Mouse (Mus musculus): ENCODE results near the gene Zfp746.

Gene Zfp746

GRCm38 (mm10) chr6:48086471-48086878 lies at the start of gene Zfp746:
Gene Zfp746 (minus strand): TSS chr6:48086593.
- peak; percentile 95 for DNase-seq

GRCm38 (mm10) chr6:48121092-48121491 lies 34.7 kb upstream of the Zfp746 start:
- peak; percentile 1 for DNase-seq

DNA sequence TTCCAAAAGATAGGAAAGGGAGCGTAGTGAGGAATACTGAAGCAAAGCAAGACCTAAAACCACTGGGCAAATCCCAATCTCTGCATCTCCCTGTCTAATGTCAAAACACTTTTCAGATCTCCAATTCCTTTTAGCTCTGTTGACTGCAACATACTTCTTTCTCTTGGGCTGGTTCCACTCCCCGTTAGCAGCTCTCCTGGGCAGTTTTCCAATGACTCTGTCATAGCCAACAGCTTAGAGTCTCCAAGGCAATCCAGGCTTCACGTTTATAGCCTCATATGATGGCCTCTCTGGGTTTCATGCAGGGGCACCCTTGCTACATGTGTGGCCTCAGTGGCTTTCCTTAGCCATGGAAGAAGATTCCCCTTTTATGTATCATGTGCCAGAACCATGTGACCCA lies 29.6 kb upstream of the Zfp746 start:
- DNase-seq = no peak

DNA sequence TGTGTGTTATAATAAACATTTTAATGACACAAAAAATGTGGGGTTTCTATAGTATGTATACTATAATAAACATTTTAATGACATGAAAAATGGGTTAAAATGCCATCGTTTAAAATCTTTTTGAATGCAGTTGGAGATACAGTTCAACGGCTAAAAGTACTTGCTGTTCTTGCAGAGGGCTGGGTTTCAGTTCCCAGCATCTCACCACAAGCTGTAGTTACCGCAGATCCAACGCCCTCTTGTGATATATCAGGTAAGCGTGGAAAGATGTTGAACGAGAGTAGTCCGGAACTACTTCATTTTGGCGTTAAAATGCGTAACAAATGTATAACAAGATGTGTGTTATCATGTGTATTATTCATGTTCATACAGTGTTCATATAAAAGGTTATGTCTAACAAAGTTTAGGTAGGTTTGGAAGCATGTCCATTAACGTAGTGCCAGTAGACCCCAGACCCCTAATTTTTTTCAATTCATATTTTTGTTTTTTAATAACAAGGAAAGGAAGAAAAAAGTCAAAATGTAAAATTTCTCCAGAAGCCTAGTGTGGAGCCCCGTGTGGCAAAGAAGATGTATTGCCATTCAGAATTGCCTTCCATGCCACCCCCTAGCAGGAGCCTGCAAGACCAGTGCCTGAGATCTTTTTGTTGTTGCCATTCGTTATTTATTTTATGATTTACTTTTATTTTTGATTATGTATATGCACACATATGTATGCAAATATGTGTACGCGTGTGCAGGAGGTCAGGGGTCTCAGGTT lies 743 bp upstream of the Zfp746 start:
- no peak for DNase-seq

- DNase-seq = peak; percentile 78
Observed at GRCm38 (mm10) chr6:48085521-48086404, 630 bp downstream of the Zfp746 start.

- no peak for DNase-seq
Observed at GRCm38 (mm10) chr6:48083733-48084191, 2.6 kb downstream of the Zfp746 start.

- no peak for DNase-seq
Observed at GRCm38 (mm10) chr6:48081952-48082351, 4.4 kb downstream of the Zfp746 start.

- DNase-seq = no peak
Observed at GRCm38 (mm10) chr6:48081021-48081420, 5.4 kb downstream of the Zfp746 start.

- no peak for DNase-seq
Observed at GRCm38 (mm10) chr6:48073316-48073715, 13.1 kb downstream of the Zfp746 start.

DNA sequence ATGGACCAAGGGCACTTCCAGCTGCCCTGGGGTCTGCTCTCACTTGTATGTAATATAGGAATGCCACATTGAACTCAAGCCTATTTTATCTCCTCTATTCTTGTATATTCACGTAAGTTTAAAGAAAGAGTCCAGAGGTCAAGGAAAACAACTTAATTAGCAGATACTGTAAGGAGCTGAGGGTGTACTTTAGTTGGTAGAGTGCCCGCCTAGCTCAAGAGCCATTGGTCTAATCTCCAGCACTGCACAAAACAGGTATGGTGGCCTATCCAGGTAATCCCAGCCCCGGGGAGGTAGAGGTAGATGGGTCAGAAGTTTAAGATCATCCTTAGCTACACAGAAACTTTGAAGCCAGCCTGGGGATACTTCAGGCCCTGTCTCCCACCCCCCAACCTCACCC lies 18.9 kb downstream of the Zfp746 start:
- no peak for DNase-seq

GRCm38 (mm10) chr6:48065587-48066075 lies 20.8 kb downstream of the Zfp746 start:
- no peak for DNase-seq

DNA sequence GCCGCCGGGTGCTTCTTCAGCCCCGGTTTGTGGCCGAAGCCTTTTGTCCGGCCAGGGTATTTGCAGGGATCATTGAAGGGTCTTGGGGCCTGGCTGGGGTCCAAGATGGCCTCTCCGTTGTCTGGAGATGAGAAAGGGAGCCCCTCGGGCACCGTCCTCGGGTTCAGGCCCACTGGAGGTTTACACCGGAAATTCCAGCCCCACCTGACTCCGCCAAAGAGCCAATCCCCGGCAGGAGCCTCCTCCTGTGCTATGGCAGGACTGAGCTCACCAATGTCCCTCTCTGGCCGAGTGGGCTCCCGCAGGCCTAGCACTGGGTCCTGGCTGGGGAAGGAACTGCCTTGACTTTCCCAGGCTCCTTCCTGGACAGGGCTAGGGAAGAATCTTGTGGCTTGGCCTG lies 21.9 kb downstream of the Zfp746 start:
- DNase-seq = no peak

DNA sequence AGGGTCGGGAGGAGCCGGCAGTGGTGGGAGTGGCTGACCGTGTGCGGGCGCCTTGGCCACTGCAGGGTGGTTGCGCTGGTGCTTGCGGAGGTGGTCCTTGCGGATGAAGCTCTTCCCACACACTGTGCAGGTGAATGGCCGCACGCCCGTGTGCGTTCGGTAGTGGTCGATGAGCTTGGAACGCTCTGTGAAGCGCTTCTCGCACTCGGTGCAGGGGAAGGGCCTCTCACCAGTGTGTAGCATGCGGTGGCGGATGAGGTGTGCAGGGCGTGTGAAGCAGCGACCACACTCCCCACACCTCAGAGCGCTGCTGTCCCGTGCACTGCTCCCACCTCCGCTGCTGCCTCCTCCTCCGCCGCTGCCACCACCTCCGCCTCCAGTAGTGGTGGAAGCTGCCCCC lies 22.5 kb downstream of the Zfp746 start:
- DNase-seq = no peak

GRCm38 (mm10) chr6:48060895-48061294 lies 25.5 kb downstream of the Zfp746 start:
- no peak for DNase-seq

DNA sequence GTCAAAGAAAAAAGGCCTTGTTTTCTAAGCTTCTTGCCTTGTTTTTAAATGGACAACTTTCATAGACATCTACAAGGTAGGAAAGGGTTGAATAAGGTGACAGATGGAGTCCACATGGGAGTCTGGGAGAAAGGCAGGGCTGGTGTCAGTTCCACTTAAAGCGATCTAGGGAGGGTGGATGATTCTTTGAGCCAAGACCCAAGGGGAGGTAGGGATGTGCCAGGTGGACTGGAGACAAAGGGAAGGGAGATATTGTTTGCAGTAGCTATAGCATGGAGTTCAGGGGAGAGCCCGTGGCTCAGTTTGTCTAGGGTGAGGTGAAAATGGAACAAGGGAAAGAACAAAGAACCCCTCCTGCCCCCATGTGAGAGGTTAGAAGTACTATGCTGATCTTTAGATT lies 26.0 kb downstream of the Zfp746 start:
- no peak for DNase-seq

GRCm38 (mm10) chr6:48052136-48052535 lies 34.3 kb downstream of the Zfp746 start:
- no peak for DNase-seq

DNA sequence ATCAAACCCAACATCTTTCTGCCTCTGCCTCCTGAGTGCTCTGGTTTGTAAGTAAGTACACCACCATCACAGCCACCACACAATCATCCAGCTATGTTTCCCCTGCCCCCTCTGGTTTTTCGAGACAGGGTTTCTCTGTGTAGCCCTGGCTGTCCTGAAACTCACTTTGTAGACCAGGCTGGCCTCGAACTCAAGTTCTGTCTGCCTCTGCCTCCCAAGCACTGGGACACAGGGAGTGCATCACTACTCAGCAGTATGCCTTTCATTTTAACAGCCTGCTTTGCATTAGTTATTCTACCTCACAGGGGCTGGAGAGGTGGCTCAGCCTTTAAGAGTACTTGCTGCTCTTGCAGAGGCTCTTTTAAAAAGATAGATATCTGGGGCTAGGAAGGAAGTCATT lies 34.7 kb downstream of the Zfp746 start:
- no peak for DNase-seq

DNA sequence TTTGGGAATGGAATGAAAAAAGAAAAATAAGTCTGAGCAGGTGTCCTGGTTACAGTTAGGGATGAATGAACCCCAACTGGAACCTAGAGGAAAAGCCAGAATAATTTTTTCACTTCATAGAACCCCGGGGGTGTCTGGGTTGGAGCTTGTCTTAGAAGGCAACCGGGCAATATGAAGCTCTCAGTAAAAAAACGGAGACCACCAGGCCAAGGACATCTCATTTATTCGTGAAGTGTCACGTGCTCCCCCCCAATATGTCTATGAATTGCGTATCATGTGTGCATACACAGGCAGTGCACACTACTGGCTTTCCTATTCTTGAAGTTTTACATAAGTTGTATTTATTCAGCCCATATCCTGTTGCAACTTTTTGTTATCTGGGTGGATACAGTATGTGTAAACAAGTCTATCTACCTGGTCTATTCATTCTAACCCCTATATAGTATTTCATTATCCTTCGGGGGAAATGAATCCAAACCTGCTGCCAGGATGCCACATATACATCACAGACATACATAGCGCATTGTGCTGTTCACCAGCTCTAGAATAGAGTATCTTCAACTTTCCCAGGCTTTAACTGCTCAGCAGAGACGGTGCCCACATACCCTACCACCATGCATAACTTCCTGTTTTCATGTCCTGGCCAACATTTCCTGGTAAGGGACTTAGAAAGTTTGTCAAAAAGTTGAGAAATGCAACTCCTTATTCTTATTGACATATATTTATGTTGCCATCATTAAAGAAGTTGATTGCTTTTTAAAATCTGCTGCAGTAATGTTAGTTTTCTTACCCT lies 36.9 kb downstream of the Zfp746 start:
- DNase-seq = no peak

DNA sequence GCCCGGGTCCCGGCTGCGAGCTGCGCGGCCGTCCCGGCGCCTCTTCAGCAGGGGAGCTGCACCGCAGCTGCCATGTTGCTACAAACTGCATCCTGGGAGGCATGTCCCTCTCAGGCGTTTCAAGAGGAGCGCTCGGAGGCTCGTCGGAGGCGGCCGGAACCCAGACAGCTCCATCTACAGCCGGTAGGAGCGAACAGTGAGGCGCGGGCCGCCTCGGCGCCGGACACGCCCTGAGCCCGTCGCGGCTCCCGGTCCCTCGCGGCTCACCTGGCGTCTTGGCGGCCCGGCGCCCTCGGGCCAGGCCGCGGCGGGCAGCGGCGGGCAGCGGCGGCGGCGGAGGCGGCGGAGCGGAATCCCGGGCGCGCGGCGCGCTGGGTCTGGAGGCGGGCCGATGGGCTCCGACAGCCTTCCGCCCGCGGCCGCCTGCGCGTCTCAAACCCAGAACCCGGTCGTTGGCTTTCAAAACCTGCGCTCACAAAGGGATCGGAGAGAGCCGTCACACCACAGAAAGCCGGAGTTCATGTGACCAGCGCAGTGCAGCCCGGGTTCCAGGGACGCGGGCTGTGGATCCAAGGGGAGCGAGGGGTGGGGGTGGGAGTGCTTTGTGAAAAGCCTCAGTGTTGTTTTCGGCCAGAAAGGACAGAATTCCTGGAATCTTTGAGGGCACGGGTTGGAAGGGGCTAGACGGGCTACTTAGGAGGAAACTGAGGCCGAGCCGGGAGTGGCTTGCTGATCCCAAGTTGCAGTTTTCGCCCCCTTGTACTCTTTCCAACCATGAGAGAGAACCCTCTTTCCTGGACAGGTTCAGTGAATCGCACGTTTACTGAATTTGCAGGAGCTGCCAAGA lies 37.7 kb downstream of the Zfp746 start, which contains the start of gene Zfp777:
Gene Zfp777, minus strand, starts transcription at position 486 of the 847 bp plus-strand sequence.
- DNase-seq = peak; percentile 91

DNA sequence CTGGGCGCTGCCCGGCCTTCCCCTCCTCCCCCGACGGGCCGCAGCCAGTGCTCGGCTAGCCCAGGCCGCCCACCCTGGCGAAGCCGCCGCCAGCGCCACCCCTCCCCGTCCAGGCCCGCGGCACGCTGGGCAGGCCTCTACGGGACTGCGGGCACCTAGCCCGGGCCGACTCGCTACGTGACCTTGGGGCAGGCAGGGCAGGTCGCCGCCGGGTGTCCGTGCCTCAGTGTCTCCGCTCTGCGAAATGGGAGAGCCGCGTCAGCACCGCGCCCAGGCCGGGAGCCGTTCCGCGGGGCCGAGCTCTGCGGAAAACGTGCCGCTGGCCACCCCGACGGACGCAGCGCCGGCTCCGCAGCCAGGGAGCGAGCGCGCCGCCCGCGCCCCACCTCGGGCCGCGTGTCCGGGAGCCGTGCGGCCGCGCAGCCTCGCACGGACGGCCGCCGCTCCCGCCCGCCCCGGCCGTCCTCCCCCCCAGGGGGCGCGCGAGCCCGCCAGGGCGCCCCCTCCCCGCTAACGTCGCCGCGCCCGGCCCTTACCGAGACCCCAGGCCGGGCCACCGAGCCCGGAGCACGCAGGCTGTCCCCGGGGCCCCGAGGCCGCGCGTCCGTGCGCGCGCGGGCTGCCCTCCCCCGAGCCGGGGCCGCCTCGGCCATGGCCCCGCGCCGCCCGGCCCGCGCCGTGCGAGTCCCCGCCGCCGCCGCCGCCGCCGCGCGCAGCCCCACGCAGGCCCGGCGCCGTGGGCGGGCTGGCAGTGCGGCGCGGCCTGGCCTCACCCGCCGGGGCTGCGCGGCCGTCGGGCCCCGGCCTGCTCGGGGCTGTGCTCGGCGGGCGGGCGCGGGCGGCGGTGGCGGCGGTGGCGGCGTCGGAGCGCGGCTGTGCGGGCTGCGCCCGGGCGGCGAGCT lies 38.7 kb downstream of the Zfp746 start:
- peak; percentile 63 for DNase-seq

DNA sequence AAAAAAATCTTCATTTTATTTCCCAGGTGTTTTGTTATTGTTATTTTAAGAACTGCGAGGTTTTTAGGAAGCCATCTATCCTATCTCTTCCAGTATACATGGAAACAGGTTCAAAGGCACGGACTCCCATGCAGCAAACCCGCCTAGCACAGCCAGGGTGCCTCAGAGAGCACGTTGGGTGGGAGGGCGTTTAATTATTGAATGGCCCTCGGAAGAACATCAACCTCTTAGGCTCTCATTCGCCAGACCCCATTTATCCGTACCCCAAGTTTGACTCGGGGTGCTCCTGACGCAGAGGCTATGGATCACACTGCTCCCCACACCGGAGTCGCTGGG lies 39.3 kb downstream of the Zfp746 start:
- DNase-seq = no peak
